Mouse (Mus musculus) Muller cell, postnatal 12 days (primary cell): ENCODE measurements around the gene Man1a.

Source experiments
- DNase-seq: peaks from one replicate; pipeline ENCODE4 v3.0.0-alpha.2; 2015; ENCODE audit errors: inconsistent ontology term

Man1a gene

DNA sequence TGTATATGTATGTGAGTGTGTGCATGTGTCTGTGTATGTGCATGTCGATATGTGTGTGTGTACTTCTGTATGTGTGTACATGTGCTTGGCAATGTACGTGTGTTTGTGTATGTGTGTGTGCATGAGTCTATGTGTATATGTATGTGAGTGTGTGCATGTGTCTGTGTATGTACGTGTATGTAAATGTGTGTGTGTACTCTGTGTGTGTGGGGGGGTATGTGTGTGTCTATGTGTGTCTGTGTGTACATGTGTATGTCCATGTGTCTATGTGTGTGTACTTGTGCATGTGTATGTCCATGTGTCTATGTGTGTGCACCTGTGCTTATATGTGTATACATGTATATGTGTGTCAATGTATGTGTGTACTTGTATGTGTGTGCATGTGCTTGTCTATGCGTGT lies 15.2 kb downstream of the Man1a start:
- DNase-seq, result no peak

DNA sequence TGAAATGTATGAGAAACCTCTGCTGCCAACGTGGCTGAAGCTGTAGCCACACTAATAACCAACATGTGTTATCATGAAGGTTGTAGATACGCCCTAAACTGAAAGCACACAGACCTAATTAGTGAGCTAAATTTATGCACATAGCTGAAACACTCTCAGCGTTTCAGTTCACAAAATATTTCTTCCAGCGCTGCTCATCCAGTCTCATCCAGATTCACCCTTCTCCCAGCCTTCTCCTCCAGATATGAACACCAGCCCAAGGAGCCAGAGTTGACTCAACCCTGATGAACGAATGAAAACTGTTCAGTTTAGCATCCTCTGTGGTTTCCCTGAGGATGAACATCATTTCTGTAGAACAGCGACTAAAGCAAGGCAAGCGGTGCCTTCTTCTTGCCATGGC lies 15.8 kb downstream of the Man1a start:
- no peak for DNase-seq

DNA sequence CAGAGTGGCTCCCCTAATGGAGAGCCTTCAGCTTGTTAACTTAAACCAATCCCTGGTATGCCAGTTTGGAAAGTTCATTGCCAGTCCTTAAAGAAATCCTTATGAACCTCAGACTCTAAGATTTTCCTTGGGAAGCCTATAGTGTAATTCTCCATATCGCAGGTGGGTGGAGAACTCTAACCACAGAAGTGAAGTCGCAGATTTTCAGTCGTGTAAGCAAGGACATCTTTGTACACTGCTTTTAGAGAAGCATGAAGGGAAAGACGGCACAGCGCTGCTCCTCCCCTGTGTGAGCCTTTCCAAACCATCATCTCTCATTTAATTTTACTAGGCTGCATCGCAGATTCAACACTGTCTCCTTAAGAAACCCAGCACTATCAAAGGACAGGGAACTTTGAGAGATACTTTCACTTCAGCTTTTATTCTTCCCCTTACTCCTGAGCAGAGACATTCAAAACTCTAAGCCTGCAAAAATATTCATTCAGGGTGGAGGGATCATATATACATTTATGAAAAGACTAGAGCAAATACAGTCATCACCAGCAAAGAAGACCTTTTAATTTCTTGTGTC lies 16.6 kb downstream of the Man1a start:
- no peak for DNase-seq

- peak; percentile 61 for DNase-seq
Observed at GRCm38 (mm10) chr10:54059092-54059496, 17.3 kb downstream of the Man1a start.

- no peak for DNase-seq
Observed at GRCm38 (mm10) chr10:54058657-54059056, 17.8 kb downstream of the Man1a start.

- DNase-seq, result no peak
Observed at GRCm38 (mm10) chr10:54054188-54054587, 22.2 kb downstream of the Man1a start.

- no peak for DNase-seq
Observed at GRCm38 (mm10) chr10:54047885-54048284, 28.5 kb downstream of the Man1a start.

DNA sequence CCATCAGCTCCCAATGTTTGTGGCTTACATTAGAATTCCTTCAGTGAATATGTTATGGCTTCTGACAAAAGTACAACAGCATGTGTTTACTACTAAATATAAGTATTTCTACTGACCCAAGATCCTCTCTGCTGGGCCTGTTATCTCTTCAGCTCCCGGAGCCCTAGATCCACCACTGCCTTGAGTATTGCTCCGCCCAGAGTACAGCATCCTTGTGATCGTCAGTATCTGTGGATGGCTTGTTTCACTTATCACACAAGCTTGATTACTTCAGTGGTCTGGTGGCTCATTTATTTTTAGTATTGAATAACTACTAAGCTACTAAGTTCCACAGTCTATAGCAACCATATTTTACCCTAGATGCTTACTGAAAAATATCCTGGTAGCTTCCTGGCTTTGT lies 33.1 kb downstream of the Man1a start:
- no peak for DNase-seq

- no peak for DNase-seq
Observed at GRCm38 (mm10) chr10:54042212-54042840, 34.1 kb downstream of the Man1a start.

DNA sequence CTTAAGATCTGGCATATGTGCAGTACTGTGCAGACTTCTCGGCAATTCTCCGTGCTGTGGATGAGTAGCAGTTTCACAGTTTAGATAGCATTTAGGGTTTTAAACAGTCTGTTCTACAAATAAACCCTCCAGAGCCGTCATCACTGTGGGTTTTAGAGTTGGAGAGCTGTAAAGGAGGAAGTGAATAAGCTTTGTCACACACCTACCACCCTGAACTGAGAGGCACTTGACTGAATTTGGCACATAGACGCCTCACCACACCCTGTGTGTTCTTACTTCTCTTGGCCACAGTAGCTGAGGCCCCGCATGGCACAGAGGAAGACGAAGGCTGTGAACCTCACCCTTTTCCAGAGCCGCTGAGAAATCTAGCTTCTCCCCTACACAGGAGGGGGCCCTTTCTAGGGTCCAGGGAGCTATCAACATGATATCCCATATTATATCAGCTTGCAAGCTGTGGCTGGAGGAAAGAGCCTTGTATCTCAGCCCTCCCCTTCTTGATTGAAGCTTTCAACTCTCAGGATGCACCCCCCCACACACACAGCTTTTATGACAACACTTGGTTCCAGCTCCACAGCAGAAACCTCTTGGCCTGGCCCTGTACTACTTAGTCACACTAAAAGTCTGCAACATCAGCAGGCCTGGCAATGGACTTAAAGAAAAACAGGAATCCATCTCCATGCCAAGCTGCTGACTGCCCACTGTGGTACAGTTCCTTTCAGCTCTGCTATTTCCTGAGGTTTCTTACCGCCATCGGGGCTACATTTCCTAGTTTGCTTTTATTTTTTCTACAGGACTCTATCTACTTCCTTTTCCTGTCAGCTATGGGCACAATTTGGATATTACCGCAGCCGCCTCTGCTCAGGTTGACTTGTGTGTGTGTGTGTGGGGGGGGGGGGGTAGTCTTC lies 35.9 kb downstream of the Man1a start:
- DNase-seq, result no peak

DNA sequence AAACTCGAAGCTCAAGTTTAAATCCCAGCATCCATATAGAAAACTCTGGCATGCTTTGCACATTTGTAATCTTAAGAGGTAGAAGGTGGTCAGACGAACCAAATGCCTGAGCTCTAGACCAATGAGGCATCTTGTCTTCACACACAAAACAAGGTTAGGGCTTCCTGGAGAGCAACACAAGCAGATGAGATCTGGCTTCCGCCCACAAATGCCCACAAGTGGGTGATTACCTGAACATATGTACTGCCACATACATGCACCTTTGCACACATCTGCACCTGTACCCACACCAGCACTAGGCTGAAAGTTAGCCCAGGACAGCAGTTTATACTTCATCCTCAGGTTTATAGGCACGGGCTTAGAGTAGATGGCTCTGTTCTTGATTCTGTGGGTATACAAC lies 36.7 kb downstream of the Man1a start:
- no peak for DNase-seq

DNA sequence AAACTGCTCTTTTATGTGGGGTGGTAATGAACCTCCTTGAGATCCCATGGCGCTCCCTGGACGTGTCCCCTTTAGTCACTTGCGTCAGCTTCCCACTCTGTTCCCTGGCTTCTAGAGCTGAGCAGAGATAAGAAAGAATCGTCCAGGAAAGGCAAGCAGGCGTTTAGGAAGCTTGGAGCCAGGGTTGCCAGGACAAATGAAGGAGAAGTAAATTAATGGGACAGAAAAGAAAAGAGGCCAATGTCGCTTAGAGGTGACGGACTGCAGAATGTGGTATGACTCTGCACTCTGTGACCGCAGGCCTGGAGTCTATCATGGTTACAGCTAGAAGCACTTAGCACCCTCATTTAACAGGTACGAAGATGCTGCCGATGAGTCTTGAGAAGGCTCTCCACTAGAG lies 37.7 kb downstream of the Man1a start:
- DNase-seq, result no peak

- DNase-seq, result no peak
Observed at GRCm38 (mm10) chr10:54038180-54038579, 38.2 kb downstream of the Man1a start.

GRCm38 (mm10) chr10:54037348-54038010 lies 38.9 kb downstream of the Man1a start:
- DNase-seq, result no peak

DNA sequence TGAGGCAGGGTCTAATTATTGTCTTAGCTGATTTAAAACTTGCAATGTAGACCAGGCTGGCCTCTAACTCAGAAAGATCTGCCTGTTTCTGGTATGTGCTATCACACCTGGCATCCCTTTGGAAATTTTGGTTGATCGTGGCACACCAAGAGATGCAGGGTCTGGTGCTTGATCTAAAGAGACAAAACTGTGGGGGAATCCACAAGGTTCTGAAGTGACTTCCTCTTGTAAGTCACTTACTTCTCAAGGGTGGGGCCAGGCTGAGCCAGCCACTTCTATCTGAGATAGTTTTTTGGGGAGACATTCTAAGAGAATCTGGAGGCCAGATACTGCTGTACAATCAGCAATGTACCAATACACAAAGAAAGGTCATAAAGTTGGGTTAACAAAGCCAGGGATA lies 40.8 kb downstream of the Man1a start:
- DNase-seq, result no peak

- DNase-seq, result no peak
Observed at GRCm38 (mm10) chr10:54034779-54035178, 41.6 kb downstream of the Man1a start.

GRCm38 (mm10) chr10:54032316-54033092 lies 43.9 kb downstream of the Man1a start:
- no peak for DNase-seq

- DNase-seq, result no peak
Observed at GRCm38 (mm10) chr10:54028866-54029265, 47.5 kb downstream of the Man1a start.

DNA sequence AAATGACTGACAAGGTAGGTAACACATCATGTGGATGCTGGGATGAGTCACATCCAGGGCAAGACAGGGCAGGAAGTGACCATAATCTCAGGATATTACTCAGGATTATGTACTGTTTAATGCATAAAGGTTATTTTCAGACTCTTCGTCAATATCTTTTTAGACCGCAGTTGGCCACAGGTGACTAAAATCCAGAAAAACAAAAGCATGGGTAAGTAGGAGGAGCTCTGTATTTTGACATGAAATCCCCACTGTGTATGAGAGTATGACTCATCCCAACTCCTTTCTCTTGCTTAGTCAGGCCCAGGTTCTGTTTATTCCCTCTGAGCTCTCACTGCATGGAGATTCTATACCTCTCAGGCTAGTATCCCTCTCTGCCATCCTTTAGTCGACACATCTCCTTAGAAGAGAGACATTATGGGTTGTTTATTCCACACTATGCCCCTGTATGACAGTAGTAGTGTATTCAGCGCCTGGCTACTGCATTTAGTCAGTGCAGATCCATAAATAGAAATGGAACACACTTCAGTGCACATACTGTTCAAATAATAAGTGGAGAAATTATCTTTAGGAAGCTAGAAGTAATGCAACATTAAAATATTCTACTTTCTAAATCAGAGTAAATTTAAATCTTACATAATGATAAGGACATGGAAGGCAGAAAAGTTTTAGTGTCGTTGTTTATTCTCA lies 49.5 kb downstream of the Man1a start:
- no peak for DNase-seq

DNA sequence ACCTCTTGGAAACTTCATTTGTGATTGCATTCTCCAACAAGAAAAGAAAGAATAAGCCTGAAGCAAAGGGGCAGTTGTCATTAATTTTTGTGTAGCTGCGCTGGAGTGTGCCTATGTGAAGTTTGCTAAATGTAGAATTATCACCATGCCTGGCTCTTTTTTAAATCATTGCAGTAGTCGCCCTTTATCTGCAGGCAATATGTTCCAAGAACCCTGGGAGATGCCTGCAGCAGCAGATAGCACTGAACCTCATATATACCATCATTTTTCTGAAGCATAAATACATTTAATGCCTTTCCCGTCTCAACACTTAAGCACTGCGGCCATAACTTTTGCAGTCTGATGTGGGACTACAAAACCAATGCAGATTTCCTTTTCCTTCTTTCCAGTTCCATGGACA lies 50.3 kb downstream of the Man1a start:
- no peak for DNase-seq

GRCm38 (mm10) chr10:54017904-54018454 lies 58.4 kb downstream of the Man1a start:
- DNase-seq, result no peak
